Mouse (Mus musculus) liver, embryonic 14.5 days (tissue): Measurements from ENCODE around the gene Olfr263. TPM values are rescaled to one million over a fixed set of nuclear protein-coding genes. Genes with fewer than 3 reads are reported as not detected.
A peak's percentile ranks its signal among the peaks of the same experiment; 100 is the strongest.

Experiments
- ATAC-seq: fragments of 200-750 bp; cut with Nextera tagmentation; 2 replicates; pipeline ENCODE4 v1.8.0; 2017; ENCODE audit warnings: moderate number of reproducible peaks, mild to moderate bottlenecking, moderate library complexity; ENCODE audit not compliant: insufficient read depth
- DNase-seq, 3 experiments: peaks; one replicate each; pipeline ENCODE4 v3.0.0-alpha.2; 2012 to 2013; ENCODE audit warnings: low read depth in 3 of 3, low spot score in 3 of 3
- H3K27ac ChIP-seq: fragments of 300-500 bp; sonication (generic); 2 replicates; pipeline ENCODE4 v1.5.1; 2014; ENCODE audit warnings: moderate library complexity, mild to moderate bottlenecking, control low read depth, inconsistent platforms
- H3K27me3 ChIP-seq: fragments of 300-500 bp; sonication (generic); 2 replicates; pipeline ENCODE4 v1.6.1; 2014; ENCODE audit warnings: mild to moderate bottlenecking, low read length, moderate library complexity; ENCODE audit not compliant: control insufficient read depth, insufficient read depth
- H3K36me3 ChIP-seq: fragments of 300-500 bp; sonication (generic); replicated peaks from 2 replicates; pipeline ENCODE4 v1.6.1; 2014; ENCODE audit warnings: low read depth; ENCODE audit not compliant: control insufficient read depth, insufficient read depth
- H3K4me1 ChIP-seq, 2 experiments: fragments of 200-500 bp in 1 of 2; fragments of 300-500 bp in 1 of 2; sonication (generic) in 1 of 2; replicated peaks; 2 replicates each; pipeline ENCODE4 v1.6.1; 2012 to 2014; ENCODE audit warnings: antibody characterized with exemption in 1 of 2, inconsistent platforms in 1 of 2, low read length in 1 of 2; ENCODE audit not compliant: control insufficient read depth in 2 of 2, insufficient read depth in 2 of 2
- H3K4me2 ChIP-seq: fragments of 300-500 bp; sonication (generic); 2 replicates; pipeline ENCODE4 v1.6.1; 2014; ENCODE audit warnings: low read depth, mild to moderate bottlenecking, control low read depth, moderate library complexity
- H3K4me3 ChIP-seq, 2 experiments: fragments of 200-500 bp in 1 of 2; fragments of 300-500 bp in 1 of 2; sonication (generic) in 1 of 2; 2 replicates each; pipeline ENCODE4 v1.5.1; 2012 to 2014; ENCODE audit warnings: low read depth in 2 of 2, low read length in 2 of 2, mild to moderate bottlenecking in 2 of 2, control low read depth in 1 of 2, inconsistent platforms in 1 of 2, moderate library complexity in 1 of 2; ENCODE audit not compliant: insufficient read depth in 1 of 2
- H3K9ac ChIP-seq: fragments of 300-500 bp; sonication (generic); replicated peaks from 2 replicates; pipeline ENCODE4 v1.6.1; 2014; ENCODE audit warnings: mild to moderate bottlenecking, control low read depth, moderate library complexity
- H3K9me3 ChIP-seq: fragments of 300-500 bp; sonication (generic); 2 replicates; pipeline ENCODE4 v1.6.1; 2016; ENCODE audit warnings: low read length, mixed read lengths; ENCODE audit not compliant: control insufficient read depth
- CTCF ChIP-seq: IDR thresholded peaks from 2 replicates; pipeline ENCODE4 v1.5.1; 2016; ENCODE audit warnings: antibody characterized with exemption, low read depth, control low read depth
- EP300 ChIP-seq: IDR thresholded peaks from 2 replicates; pipeline ENCODE4 v1.6.1; 2016; ENCODE audit warnings: antibody characterized with exemption, low read depth
- WGBS: fragments of 180-500 bp; shearing (Covaris S2); extraction: QIAGEN DNeasy Blood & Tissue Kit; methylation state at CpG from one replicate; pipeline ENCODE4 v1.1.7; 2014; ENCODE audit not compliant: insufficient replicate concordance; 5-methylcytosine and 5-hydroxymethylcytosine counted together
- polyA plus RNA-seq, 2 experiments: library from polyadenylated mRNA; depleted of rRNA in 1 of 2; stranded (reverse) in 1 of 2; unstranded in 1 of 2; fragments of >200 nt; fragmentation: Nextera tagmentation in 1 of 2; extraction: Ambion mirVana in 1 of 2; gene quantifications; 2 replicates each; pipeline versions ENCODE4 v1.2.1 to v1.2.3; 2012 to 2014

Olfr263 gene
- polyA plus RNA-seq, 2 experiments, result not detected

GRCm38 (mm10) chr13:21169657-21170430 lies 40.4 kb downstream of the Olfr263 start:
- peak overlapping the region; percentile 99 for H3K4me2 ChIP-seq
- ATAC-seq (peak; percentile 78), DNase-seq (peak; percentile 70 to 78 (median 71))
- H3K27me3 ChIP-seq, result no peaks in the 10 kb centered on the region; the same call in 1 of the 2 replicates
- no peak overlapping the region; the same call in 1 of the 2 replicates for H3K27ac ChIP-seq
- under 1% methylated on average over 39 of the region's 39 CpGs for WGBS
- no peak for TF ChIP-seq CTCF
- TF ChIP-seq EP300, result no peak
- peak overlapping the region; percentile 77 to 98 for H3K4me3 ChIP-seq
- peak overlapping the region; percentile 53; the same call in 1 of the 2 replicates for H3K9ac ChIP-seq
- no peaks in the 10 kb centered on the region for H3K36me3 ChIP-seq
- H3K4me1 ChIP-seq, result peaks cover 8 to 19% of the 10 kb centered on the region in 2 experiments
- no peaks in the 10 kb centered on the region for H3K9me3 ChIP-seq

GRCm38 (mm10) chr13:21170431-21171155 lies 41.2 kb downstream of the Olfr263 start:
- peak overlapping the region; percentile 77 to 98 for H3K4me3 ChIP-seq
- DNase-seq, result no peak
- H3K9ac ChIP-seq, result 0 out of 2 replicates have a peak overlapping the region, but pooled peaks have one; percentile 5
- peaks cover 8 to 19% of the 10 kb centered on the region in 2 experiments for H3K4me1 ChIP-seq
- ATAC-seq, result no peak
- no peaks in the 10 kb centered on the region for H3K36me3 ChIP-seq
- peak overlapping the region; percentile 99 for H3K4me2 ChIP-seq
- no peaks in the 10 kb centered on the region; the same call in 1 of the 2 replicates for H3K27me3 ChIP-seq
- H3K9me3 ChIP-seq, result no peaks in the 10 kb centered on the region
- no peak overlapping the region for H3K27ac ChIP-seq
- WGBS, result 54% methylated on average over 17 of the region's 17 CpGs
- TF ChIP-seq CTCF (no peak), EP300 (no peak)

GRCm38 (mm10) chr13:21171156-21171530 lies 41.7 kb downstream of the Olfr263 start:
- WGBS, result 26% methylated on average over 15 of the region's 15 CpGs
- H3K4me2 ChIP-seq, result peak overlapping the region; percentile 99
- H3K27me3 ChIP-seq, result no peaks in the 10 kb centered on the region; the same call in 1 of the 2 replicates
- H3K9ac ChIP-seq, result 0 out of 2 replicates have a peak overlapping the region, but pooled peaks have one; percentile 5
- no peaks in the 10 kb centered on the region for H3K36me3 ChIP-seq
- TF ChIP-seq CTCF (no peak), EP300 (no peak)
- DNase-seq, result no peak
- no peak for ATAC-seq
- H3K4me3 ChIP-seq, result peak overlapping the region in 1 of 2 experiments; percentile 60; a peak in 3 of 4 replicates
- no peak overlapping the region for H3K27ac ChIP-seq
- no peaks in the 10 kb centered on the region for H3K9me3 ChIP-seq
- peaks cover 8 to 19% of the 10 kb centered on the region in 2 experiments for H3K4me1 ChIP-seq

GRCm38 (mm10) chr13:21171600-21172150 lies 42.2 kb downstream of the Olfr263 start:
- ATAC-seq (no peak), DNase-seq (no peak)
- peak overlapping the region; percentile 99 for H3K4me2 ChIP-seq
- no peak overlapping the region for H3K27ac ChIP-seq
- no peaks in the 10 kb centered on the region for H3K27me3 ChIP-seq
- H3K9ac ChIP-seq, result peak overlapping the region; percentile 55
- peak; percentile 37 for TF ChIP-seq CTCF
- TF ChIP-seq EP300, result no peak
- no peaks in the 10 kb centered on the region for H3K9me3 ChIP-seq
- no peaks in the 10 kb centered on the region for H3K36me3 ChIP-seq
- peak overlapping the region; percentile 47 to 60 for H3K4me3 ChIP-seq
- WGBS, result under 1% methylated on average over 12 of the region's 12 CpGs
- peaks cover 6 to 19% of the 10 kb centered on the region in 2 experiments for H3K4me1 ChIP-seq
